Mouse (Mus musculus) limb, embryonic 14.5 days (tissue): ENCODE measurements at regions not wholly inside any gene's neighbourhood (a gene's known extent, or its start where the extent isn't known, plus 50 kb on each side); places are given as distances from the start of the nearest gene placed in this dataset.

Experiments
- ATAC-seq: fragments of 200-750 bp; cut with Nextera tagmentation; 2 replicates; pipeline ENCODE4 v1.8.0; 2017; ENCODE audit warnings: low read depth, moderate number of reproducible peaks, moderate TSS enrichment; ENCODE audit not compliant: low FRiP score
- DNase-seq: peaks from one replicate; pipeline ENCODE4 v3.0.0-alpha.2; 2015; ENCODE audit warnings: low spot score
- H3K27ac ChIP-seq: fragments of 300-500 bp; sonication (generic); replicated peaks from 2 replicates; pipeline ENCODE4 v1.5.1; 2014; ENCODE audit warnings: low read depth, mild to moderate bottlenecking, low read length, moderate library complexity, mixed read lengths
- H3K27me3 ChIP-seq: fragments of 300-500 bp; sonication (generic); 2 replicates; pipeline ENCODE4 v1.6.1; 2014; ENCODE audit warnings: low read length, mixed read lengths; ENCODE audit not compliant: control insufficient read depth, insufficient read depth
- H3K36me3 ChIP-seq: fragments of 300-500 bp; sonication (generic); 2 replicates; pipeline ENCODE4 v1.6.1; 2014; ENCODE audit warnings: mild to moderate bottlenecking, low read length, moderate library complexity, mixed read lengths; ENCODE audit not compliant: control insufficient read depth, insufficient read depth
- H3K4me1 ChIP-seq: fragments of 300-500 bp; sonication (generic); 2 replicates; pipeline ENCODE4 v1.6.1; 2014; ENCODE audit warnings: antibody characterized with exemption, low read length, mixed read lengths; ENCODE audit not compliant: control insufficient read depth, insufficient read depth
- H3K4me2 ChIP-seq: fragments of 300-500 bp; sonication (generic); replicated peaks from 2 replicates; pipeline ENCODE4 v1.6.1; 2014; ENCODE audit warnings: low read depth, mild to moderate bottlenecking, low read length, moderate library complexity; ENCODE audit not compliant: severe bottlenecking
- H3K4me3 ChIP-seq: fragments of 300-500 bp; sonication (generic); replicated peaks from 2 replicates; pipeline ENCODE4 v1.5.1; 2014; ENCODE audit warnings: low read length
- H3K9ac ChIP-seq: fragments of 300-500 bp; sonication (generic); 2 replicates; pipeline ENCODE4 v1.6.1; 2014; ENCODE audit warnings: mild to moderate bottlenecking, low read depth, low read length, moderate library complexity; ENCODE audit not compliant: severe bottlenecking
- H3K9me3 ChIP-seq: fragments of 300-500 bp; sonication (generic); 2 replicates; pipeline ENCODE4 v1.6.1; 2016; ENCODE audit warnings: low read length; ENCODE audit not compliant: control insufficient read depth
- POLR2A ChIP-seq: fragments of 200-500 bp; IDR thresholded peaks from 2 replicates; pipeline ENCODE4 v1.8.0; 2012; ENCODE audit warnings: inconsistent platforms, mild to moderate bottlenecking, moderate library complexity, borderline replicate concordance; ENCODE audit not compliant: insufficient read depth, insufficient read length; ENCODE audit errors: extremely low read depth
- WGBS: fragments of 180-500 bp; shearing (Covaris S2); extraction: QIAGEN DNeasy Blood & Tissue Kit; methylation state at CpG from one replicate; pipeline ENCODE4 v1.1.7; 2014; 5-methylcytosine and 5-hydroxymethylcytosine counted together

DNA sequence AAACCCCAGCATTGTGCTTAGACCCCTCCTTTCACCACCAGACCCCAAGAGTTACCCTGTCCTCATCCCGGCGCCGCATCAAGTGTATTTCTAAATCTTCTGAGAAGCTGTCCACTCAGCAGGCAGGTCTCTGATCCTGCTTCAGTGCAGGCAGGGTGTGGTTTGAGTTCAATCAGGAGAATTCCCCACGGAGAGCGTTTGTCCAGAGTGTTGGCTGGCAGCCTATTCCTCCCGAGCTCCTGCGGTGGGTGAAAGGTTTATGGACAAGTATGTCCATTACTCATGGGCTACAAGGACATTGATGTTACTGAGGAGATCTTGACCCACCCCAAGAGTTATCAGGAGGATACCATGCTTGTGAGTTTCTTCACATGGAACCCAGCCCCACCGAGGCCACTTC lies 138.0 kb upstream of the Map3k1 start:
- Histone ChIP-seq H3K36me3 (no peaks in the 10 kb centered on the region), H3K4me3 (no peak overlapping the region), H3K9me3 (no peaks in the 10 kb centered on the region; the same call in 1 of the 2 replicates), H3K9ac (no peak overlapping the region), H3K4me1 (peaks cover 9% of the 10 kb centered on the region), H3K27me3 (no peaks in the 10 kb centered on the region), H3K4me2 (no peak overlapping the region), H3K27ac (no peak overlapping the region)
- DNase-seq (no peak), ATAC-seq (no peak)
- 88% methylated on average over 8 of the region's 8 CpGs for WGBS
- no peak for TF ChIP-seq POLR2A

DNA sequence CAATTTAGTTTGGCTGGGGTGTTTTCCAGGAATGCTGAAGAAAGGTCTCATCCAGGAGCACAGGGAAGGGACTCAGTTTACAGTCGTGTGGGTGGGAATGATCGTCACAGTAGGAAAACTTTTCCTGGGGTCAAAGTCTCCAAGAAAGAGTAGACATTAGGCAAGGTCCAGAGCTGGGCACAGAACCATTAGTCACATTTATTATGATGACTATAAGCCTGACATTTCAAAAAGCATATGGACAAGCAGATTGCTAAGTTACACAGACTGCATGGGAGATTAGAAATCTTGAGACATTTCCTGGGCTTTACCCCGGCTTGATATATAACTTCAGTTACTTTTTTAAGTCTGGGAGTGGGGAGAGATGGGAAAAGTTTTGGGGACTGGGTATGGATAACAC lies 139.6 kb upstream of the Map3k1 start:
- ATAC-seq (no peak), DNase-seq (no peak)
- H3K9ac ChIP-seq: no peak overlapping the region
- no peak overlapping the region for H3K4me3 ChIP-seq
- H3K27me3 ChIP-seq: no peaks in the 10 kb centered on the region
- no peak for TF ChIP-seq POLR2A
- H3K4me1 ChIP-seq: peaks cover 9% of the 10 kb centered on the region
- no peak overlapping the region for H3K27ac ChIP-seq
- H3K36me3 ChIP-seq: no peaks in the 10 kb centered on the region
- no peak overlapping the region for H3K4me2 ChIP-seq
- H3K9me3 ChIP-seq: no peaks in the 10 kb centered on the region
- 85% methylated on average over 3 of the region's 3 CpGs for WGBS

DNA sequence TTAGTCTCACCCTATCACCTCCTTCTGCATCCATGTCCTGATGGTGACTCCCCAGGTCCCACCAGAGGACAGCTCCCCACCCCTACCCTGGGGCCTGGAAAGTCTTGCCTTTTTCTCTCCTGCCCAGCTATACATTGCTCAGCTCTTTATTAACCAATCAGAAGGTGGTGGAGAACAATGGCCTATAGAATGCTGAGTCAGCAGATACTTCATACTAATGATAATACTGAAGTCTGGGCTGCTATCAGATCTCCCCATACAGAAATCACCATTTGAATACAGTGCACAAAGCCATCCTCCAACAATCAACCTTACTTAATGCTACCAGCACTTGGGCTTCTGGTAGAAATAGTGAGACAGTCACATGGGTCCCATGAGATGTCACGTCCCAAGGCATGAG lies 141.2 kb upstream of the Map3k1 start:
- Histone ChIP-seq H3K4me3 (no peak overlapping the region), H3K9me3 (no peaks in the 10 kb centered on the region), H3K4me2 (no peak overlapping the region), H3K36me3 (no peaks in the 10 kb centered on the region), H3K27me3 (no peaks in the 10 kb centered on the region), H3K4me1 (peaks cover 10% of the 10 kb centered on the region), H3K27ac (no peak overlapping the region), H3K9ac (no peak overlapping the region)
- 79% methylated on average over 1 of the region's 1 CpGs for WGBS
- ATAC-seq (no peak), DNase-seq (no peak)
- no peak for TF ChIP-seq POLR2A

DNA sequence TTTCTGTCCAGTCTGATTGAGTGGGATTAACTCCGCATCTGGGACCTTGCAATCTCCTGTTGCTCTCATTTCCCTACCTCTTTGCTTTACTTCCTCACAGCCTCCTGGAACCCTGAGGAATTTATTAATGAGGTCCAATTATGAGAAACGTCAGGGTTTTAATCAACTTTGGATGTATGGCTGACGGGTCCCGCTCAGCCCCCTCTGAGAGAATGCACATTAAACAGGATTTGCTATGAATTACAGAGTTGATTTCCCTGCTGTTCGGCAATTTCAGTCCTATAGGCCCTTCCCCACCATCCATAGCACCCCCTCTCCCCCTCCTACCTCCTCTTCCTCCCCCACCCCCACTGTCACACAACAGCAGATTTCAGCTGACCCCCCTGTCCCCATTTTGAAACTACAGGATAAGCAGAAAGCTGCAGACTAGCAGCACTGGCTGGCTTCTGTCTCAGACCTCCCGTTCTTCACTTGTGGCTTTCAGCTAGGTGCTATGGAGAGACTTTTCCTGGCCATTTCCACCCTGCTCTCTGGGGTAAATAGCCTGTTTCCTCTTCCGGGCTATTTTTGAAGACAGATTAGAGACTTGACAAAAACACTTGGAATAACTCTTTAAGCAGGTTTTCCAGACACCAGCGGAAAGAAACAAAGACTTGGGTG lies 145.2 kb upstream of the Map3k1 start:
- H3K27me3 ChIP-seq: no peaks in the 10 kb centered on the region
- H3K9ac ChIP-seq: no peak overlapping the region
- TF ChIP-seq POLR2A: no peak
- DNase-seq (no peak), ATAC-seq (no peak)
- H3K36me3 ChIP-seq: no peaks in the 10 kb centered on the region
- peak overlapping the region; percentile 29; the same call in 1 of the 2 replicates for H3K27ac ChIP-seq
- peaks cover 11% of the 10 kb centered on the region for H3K4me1 ChIP-seq
- no peak overlapping the region for H3K4me2 ChIP-seq
- H3K4me3 ChIP-seq: no peak overlapping the region
- WGBS: 27% methylated on average over 8 of the region's 8 CpGs
- no peaks in the 10 kb centered on the region for H3K9me3 ChIP-seq

- no peak overlapping the region for H3K4me3 ChIP-seq
- 7% methylated on average over 6 of the region's 6 CpGs for WGBS
- H3K9me3 ChIP-seq: no peaks in the 10 kb centered on the region
- peak overlapping the region; percentile 29; the same call in 1 of the 2 replicates for H3K27ac ChIP-seq
- H3K4me2 ChIP-seq: no peak overlapping the region; the same call in 1 of the 2 replicates
- no peaks in the 10 kb centered on the region for H3K36me3 ChIP-seq
- no peak for DNase-seq
- H3K9ac ChIP-seq: no peak overlapping the region
- no peak for TF ChIP-seq POLR2A
- H3K27me3 ChIP-seq: no peaks in the 10 kb centered on the region
- ATAC-seq: no peak
- peaks cover 11% of the 10 kb centered on the region for H3K4me1 ChIP-seq
Measured at GRCm38 (mm10) chr13:111954520-111954884, 145.7 kb upstream of the Map3k1 start.
